Mouse (Mus musculus): ENCODE data around the gene Fiz1.

Gene Fiz1

GRCm38 (mm10) chr7:5014251-5015117 lies at the start of gene Fiz1, which contains the start of gene Zfp524:
TSS of gene Fiz1 (minus strand) at chr7:5014697.
TSS of gene Zfp524 (plus strand) at chr7:5014415.
- DNase-seq = peak; percentile 98

- peak; percentile 77 for DNase-seq
Measured at GRCm38 (mm10) chr7:5062360-5063001, 48.0 kb upstream of the Fiz1 start.

- peak; percentile 96 for DNase-seq
Measured at GRCm38 (mm10) chr7:5061774-5062359, 47.4 kb upstream of the Fiz1 start, which contains the start of gene U2af2. TSS of gene U2af2 (plus strand) at chr7:5062143.

- DNase-seq = peak; percentile 99
Measured at GRCm38 (mm10) chr7:5060944-5061773, 46.7 kb upstream of the Fiz1 start.

GRCm38 (mm10) chr7:5060239-5060731 lies 45.8 kb upstream of the Fiz1 start:
- peak; percentile 69 for DNase-seq

- DNase-seq = no peak
Measured at GRCm38 (mm10) chr7:5059421-5059820, 44.9 kb upstream of the Fiz1 start.

- no peak for DNase-seq
Measured at GRCm38 (mm10) chr7:5058631-5059030, 44.1 kb upstream of the Fiz1 start.

GRCm38 (mm10) chr7:5057804-5058203 lies 43.3 kb upstream of the Fiz1 start:
- peak; percentile 54 for DNase-seq

- DNase-seq = no peak
Measured at GRCm38 (mm10) chr7:5057381-5057780, 42.9 kb upstream of the Fiz1 start.

- no peak for DNase-seq
Measured at GRCm38 (mm10) chr7:5056651-5057263, 42.3 kb upstream of the Fiz1 start.

- peak; percentile 5 for DNase-seq
Measured at GRCm38 (mm10) chr7:5053456-5054179, 39.1 kb upstream of the Fiz1 start.

- peak; percentile 24 for DNase-seq
Measured at GRCm38 (mm10) chr7:5052931-5053343, 38.4 kb upstream of the Fiz1 start.

- DNase-seq = no peak
Measured at GRCm38 (mm10) chr7:5052438-5052837, 37.9 kb upstream of the Fiz1 start.

GRCm38 (mm10) chr7:5051193-5052192 lies 37.0 kb upstream of the Fiz1 start, which contains the start of gene Zfp580:
TSS of gene Zfp580 (plus strand) at chr7:5051538.
- DNase-seq = peak; percentile 72

- DNase-seq = peak; percentile 50
Measured at GRCm38 (mm10) chr7:5047313-5047712, 32.8 kb upstream of the Fiz1 start.

- peak; percentile 41 for DNase-seq
Measured at GRCm38 (mm10) chr7:5046112-5046511, 31.6 kb upstream of the Fiz1 start.

GRCm38 (mm10) chr7:5044981-5045380 lies 30.5 kb upstream of the Fiz1 start:
- DNase-seq = no peak

- no peak for DNase-seq
Measured at GRCm38 (mm10) chr7:5038940-5039339, 24.4 kb upstream of the Fiz1 start.

GRCm38 (mm10) chr7:5038109-5038732 lies 23.7 kb upstream of the Fiz1 start, which contains the start of gene Zfp784:
TSS of gene Zfp784 (minus strand) at chr7:5038446.
- DNase-seq = peak; percentile 96

Measured in thymus, postnatal 14 days (tissue).